8 mouse cellular contexts compared by ENCODE assay signal in genomic region chr11:97660734-97661647, GRCm38 (mm10). TPM values are rescaled to one million over a fixed set of nuclear protein-coding genes. Genes with fewer than 3 reads are reported as not detected.
DNase-seq lines count a peak whose midpoint lies in the region; ATAC-seq and TF ChIP-seq lines count a peak whose summit lies in the region.

No protein-coding gene starts in this region.

- peaks cover 59% of the 10 kb centered on the region for H3K4me1 ChIP-seq in E14TG2a.4 (replicated peaks; ENCODE audit: low read depth, low read length)
- peaks cover 17% of the 10 kb centered on the region for H3K4me1 ChIP-seq in hindbrain, embryonic 11.5 days (replicated peaks; ENCODE audit: control insufficient read depth, insufficient read depth, low read length)
- peaks cover 68% of the 10 kb centered on the region for H3K4me1 ChIP-seq in midbrain, embryonic 10.5 days

- peak overlapping the region; percentile 91 for H3K4me2 ChIP-seq in hindbrain, embryonic 11.5 days (replicated peaks; ENCODE audit: low read depth, low read length)

- no peaks in the 10 kb centered on the region for H3K9me3 ChIP-seq in E14TG2a.4 (ENCODE audit: low read length)
- H3K9me3 ChIP-seq in hindbrain, embryonic 11.5 days (ENCODE audit: control insufficient read depth, low read length) = no peaks in the 10 kb centered on the region
- no peaks in the 10 kb centered on the region; the same call in 1 of the 2 replicates for H3K9me3 ChIP-seq in midbrain, embryonic 10.5 days (replicated peaks)

- ATAC-seq in hindbrain, embryonic 11.5 days (ENCODE audit: low FRiP score) = no peak

- no peak for TF ChIP-seq CTCF in gastrocnemius, adult 2 months (IDR thresholded peaks at IDR 0.05)
- TF ChIP-seq CTCF in E14TG2a.4 (conservative IDR thresholded peaks at IDR 0.05; ENCODE audit: low read length) = no peak

- H3K9ac ChIP-seq in hindbrain, embryonic 11.5 days (ENCODE audit: low read depth, low read length) = peak overlapping the region; percentile 69

- peaks cover 28% of the 10 kb centered on the region for H3K36me3 ChIP-seq in E14TG2a.4 (ENCODE audit: insufficient read depth, low read length)
- no peaks in the 10 kb centered on the region for H3K36me3 ChIP-seq in hindbrain, embryonic 11.5 days (ENCODE audit: control insufficient read depth, insufficient read depth, low read length)
- H3K36me3 ChIP-seq in midbrain, embryonic 10.5 days = peaks cover 13% of the 10 kb centered on the region

- peak overlapping the region; percentile 92 for H3K27ac ChIP-seq in gastrocnemius, adult 2 months
- no peak overlapping the region for H3K27ac ChIP-seq in hindbrain, embryonic 11.5 days (ENCODE audit: low read depth, low read length)
- peak overlapping the region; percentile 95 for H3K27ac ChIP-seq in midbrain, embryonic 10.5 days (replicated peaks)

- DNase-seq in gastrocnemius, adult 2 months = no peak
- DNase-seq in gastrocnemius, postnatal 25 days = no peak
- peak; percentile 37 for DNase-seq in hindbrain, embryonic 11.5 days (ENCODE audit: low spot score)
- DNase-seq in midbrain, embryonic 10.5 days (ENCODE audit: low spot score) = no peak
- no peak for DNase-seq in retina, postnatal 1 day
- no peak for DNase-seq in left cerebral cortex, postnatal 36 days (ENCODE audit: low spot score in 2 of 2)
- no peak for DNase-seq in left cerebral cortex, adult 9 months (ENCODE audit: low spot score in 2 of 2)

- no peaks in the 10 kb centered on the region for H3K27me3 ChIP-seq in E14TG2a.4 (ENCODE audit: insufficient read depth, low read length)
- H3K27me3 ChIP-seq in hindbrain, embryonic 11.5 days (ENCODE audit: control insufficient read depth, insufficient read depth, low read length) = peaks cover 18% of the 10 kb centered on the region
- peaks cover 40% of the 10 kb centered on the region for H3K27me3 ChIP-seq in midbrain, embryonic 10.5 days (ENCODE audit: low read depth, poor library complexity, severe bottlenecking)

- peak overlapping the region; percentile 87 for H3K4me3 ChIP-seq in gastrocnemius, adult 2 months
- H3K4me3 ChIP-seq in E14TG2a.4 (replicated peaks; ENCODE audit: low read length) = peak overlapping the region; percentile 94
- peak overlapping the region; percentile 93 for H3K4me3 ChIP-seq in hindbrain, embryonic 11.5 days (ENCODE audit: low read depth, low read length)
- H3K4me3 ChIP-seq in midbrain, embryonic 10.5 days = peak overlapping the region; percentile 95

- WGBS in hindbrain, embryonic 11.5 days = 2% methylated on average over 27 of the region's 27 CpGs
- WGBS in midbrain, embryonic 10.5 days = 2% methylated on average over 27 of the region's 27 CpGs

- intact Hi-C loops in gastrocnemius, adult 2 months (cut with DNase I) = no loop called here
- intact Hi-C loops in left cerebral cortex, postnatal 36 days (cut with DNase I) = loop anchor here (5.0 kb wide), 1 partner anchor 36 kb away; no protein-coding TSS in a partner anchor

RNA-seq across cellular contexts. Expression of gene Mllt6, which starts 2.2 kb away (rescaled TPM):
- total RNA-seq in gastrocnemius, adult 2 months (2021) = 10 to 100 TPM; 41.9 to 54.7 TPM
- total RNA-seq in gastrocnemius, postnatal 25 days (2021) = 10 to 100 TPM; 33.0 to 40.5 TPM
- polyA plus RNA-seq in hindbrain, embryonic 11.5 days (2014; fragmentation: Nextera tagmentation; extraction: Ambion mirVana) = 4.1 and 4.2 TPM in 2 replicates
- polyA plus RNA-seq in midbrain, embryonic 10.5 days (2016; fragmentation: Nextera tagmentation; extraction: Ambion mirVana) = 2.1 and 2.6 TPM in 2 replicates
- 100 to 1,000 TPM; 129 to 134 TPM for total RNA-seq in left cerebral cortex, postnatal 36 days (2021)

RNA-seq across cellular contexts. Expression of gene Cisd3, which starts 24.6 kb away (rescaled TPM):
- 100 to 1,000 TPM in 1 of 2 experiments, 10 to 100 TPM in 1; 96.2 to 111 TPM for total RNA-seq in gastrocnemius, adult 2 months (2021)
- 100 to 1,000 TPM; 109 to 113 TPM for total RNA-seq in gastrocnemius, postnatal 25 days (2021)
- 11.8 and 14.8 TPM in 2 replicates for polyA plus RNA-seq in hindbrain, embryonic 11.5 days (2014; fragmentation: Nextera tagmentation; extraction: Ambion mirVana)
- polyA plus RNA-seq in midbrain, embryonic 10.5 days (2016; fragmentation: Nextera tagmentation; extraction: Ambion mirVana) = 20.5 and 21.7 TPM in 2 replicates
- 10 to 100 TPM; 56.0 to 59.3 TPM for total RNA-seq in left cerebral cortex, postnatal 36 days (2021)

RNA-seq across cellular contexts. Expression of gene Epop, which starts 31.5 kb away (rescaled TPM):
- total RNA-seq in gastrocnemius, adult 2 months (2021) = 1 to 10 TPM in 1 of 2 experiments, under 1 TPM in 1; 0.98 to 1.5 TPM
- 1 to 10 TPM; 1.2 to 1.6 TPM for total RNA-seq in gastrocnemius, postnatal 25 days (2021)
- 5.7 and 9.1 TPM in 2 replicates for polyA plus RNA-seq in hindbrain, embryonic 11.5 days (2014; fragmentation: Nextera tagmentation; extraction: Ambion mirVana)
- polyA plus RNA-seq in midbrain, embryonic 10.5 days (2016; fragmentation: Nextera tagmentation; extraction: Ambion mirVana) = 10.4 and 13.3 TPM in 2 replicates
- total RNA-seq in left cerebral cortex, postnatal 36 days (2021) = 100 to 1,000 TPM in 1 of 2 experiments, 10 to 100 TPM in 1; 90.9 to 102 TPM

RNA-seq across cellular contexts. Expression of gene Pcgf2, which starts 39.3 kb away (rescaled TPM):
- total RNA-seq in gastrocnemius, adult 2 months (2021) = 1 to 10 TPM; 1.7 to 2.9 TPM
- 1 to 10 TPM; 2.4 to 3.3 TPM for total RNA-seq in gastrocnemius, postnatal 25 days (2021)
- 16.9 and 18.6 TPM in 2 replicates for polyA plus RNA-seq in hindbrain, embryonic 11.5 days (2014; fragmentation: Nextera tagmentation; extraction: Ambion mirVana)
- 16.0 and 18.6 TPM in 2 replicates for polyA plus RNA-seq in midbrain, embryonic 10.5 days (2016; fragmentation: Nextera tagmentation; extraction: Ambion mirVana)
- 10 to 100 TPM; 27.5 to 35.7 TPM for total RNA-seq in left cerebral cortex, postnatal 36 days (2021)

RNA-seq across cellular contexts. Expression of gene Psmb3, which starts 42.2 kb away (rescaled TPM):
- total RNA-seq in gastrocnemius, adult 2 months (2021) = 100 to 1,000 TPM; 141 to 159 TPM
- 100 to 1,000 TPM; 128 TPM for total RNA-seq in gastrocnemius, postnatal 25 days (2021)
- 468 and 507 TPM in 2 replicates for polyA plus RNA-seq in hindbrain, embryonic 11.5 days (2014; fragmentation: Nextera tagmentation; extraction: Ambion mirVana)
- polyA plus RNA-seq in midbrain, embryonic 10.5 days (2016; fragmentation: Nextera tagmentation; extraction: Ambion mirVana) = 606 and 631 TPM in 2 replicates
- 100 to 1,000 TPM; 116 to 125 TPM for total RNA-seq in left cerebral cortex, postnatal 36 days (2021)

Comparison
In these comparisons a context has a peak if more than half of its experiments do, and no peak if none do; other contexts are left out.
1. RNA of gene Epop, which starts 31.5 kb away (total RNA-seq): 90.9 to 102 TPM in left cerebral cortex, postnatal 36 days; 1.2 to 1.6 TPM in gastrocnemius, postnatal 25 days and 0.98 to 1.5 TPM in gastrocnemius, adult 2 months; every median in the first group is over 10 times any median in the second.
2. Peak in every context shown above with its lines, with median percentiles within 50 percentile points of each other: H3K4me3 ChIP-seq.